Mouse (Mus musculus) effector memory CD4-positive, alpha-beta T cell, adult 7 months (primary cell): ENCODE measurements around the gene Prnd. TPM values are rescaled to one million over a fixed set of nuclear protein-coding genes. Genes with fewer than 3 reads are reported as not detected.

ENCODE experiments used
- polyA plus RNA-seq: library from polyadenylated mRNA; unstranded; fragments of 100-300 nt; shearing (Covaris generic); gene quantifications from one replicate; pipeline ENCODE4 v1.2.1, GENCODE M21; 2017

The Prnd gene
- polyA plus RNA-seq: not detected

GRCm38 (mm10) chr2:131950598-131951095 is at the start of gene Prnd:
TSS of gene Prnd (plus strand) at chr2:131950861.

GRCm38 (mm10) chr2:131909683-131910572 is 40.7 kb upstream of the Prnd start, which contains the start of the genes Prnp and Prn:
TSS of gene Prnp (plus strand) at chr2:131909928.
TSS of gene Prn (plus strand) at chr2:131909957.

Other genes starting within 250 kb of the Prnd start
- gene Erv3, start 91.1 kb upstream of the Prnd start, polyA plus RNA-seq: not detected
- gene Prnp, start 40.9 kb upstream of the Prnd start, polyA plus RNA-seq: 8.3 TPM
- gene Prn, start 40.9 kb upstream of the Prnd start, polyA plus RNA-seq: 0.46 TPM
- gene Rassf2, start 79.4 kb downstream of the Prnd start, polyA plus RNA-seq: 46.1 TPM
- gene Slc23a2, start 194.2 kb downstream of the Prnd start, polyA plus RNA-seq: 33.3 TPM